Mouse (Mus musculus) embryonic facial prominence, embryonic 10.5 days (tissue): Measurements from ENCODE around the gene Ppp3cb. TPM values are rescaled to one million over a fixed set of nuclear protein-coding genes. Genes with fewer than 3 reads are reported as not detected.

Experiments used
- DNase-seq: peaks from one replicate; pipeline ENCODE4 v3.0.0-alpha.2; 2017; ENCODE audit warnings: low spot score
- H3K27ac ChIP-seq: fragments of 300-500 bp; sonication (generic); replicated peaks from 2 replicates; pipeline ENCODE4 v1.5.1; 2016; ENCODE audit warnings: mild to moderate bottlenecking
- H3K27me3 ChIP-seq: fragments of 300-500 bp; sonication (generic); replicated peaks from 2 replicates; pipeline ENCODE4 v1.6.1; 2016; ENCODE audit warnings: low read depth, mild to moderate bottlenecking; ENCODE audit not compliant: poor library complexity, severe bottlenecking
- H3K36me3 ChIP-seq: fragments of 300-500 bp; sonication (generic); replicated peaks from 2 replicates; pipeline ENCODE4 v1.6.1; 2016; ENCODE audit warnings: mild to moderate bottlenecking, moderate library complexity
- H3K4me1 ChIP-seq: fragments of 300-500 bp; sonication (generic); 2 replicates; pipeline ENCODE4 v1.6.1; 2016
- H3K4me3 ChIP-seq: fragments of 300-500 bp; sonication (generic); 2 replicates; pipeline ENCODE4 v1.5.1; 2016; ENCODE audit warnings: mild to moderate bottlenecking, moderate library complexity
- H3K9me3 ChIP-seq: fragments of 300-500 bp; sonication (generic); 2 replicates; pipeline ENCODE4 v1.6.1; 2016; ENCODE audit warnings: mild to moderate bottlenecking
- WGBS: fragments of 180-500 bp; shearing (Covaris S2); methylation state at CpG from one replicate; pipeline ENCODE4 v1.1.7; 2016; 5-methylcytosine and 5-hydroxymethylcytosine counted together
- polyA plus RNA-seq: library from polyadenylated mRNA; unstranded; fragments of >200 nt; fragmentation: Nextera tagmentation; extraction: Ambion mirVana; gene quantifications from 2 replicates; pipeline ENCODE4 v1.2.1, GENCODE M21; 2016

Gene Ppp3cb
- polyA plus RNA-seq, 1 experiment from 2014 or later = 46.3 TPM

DNA sequence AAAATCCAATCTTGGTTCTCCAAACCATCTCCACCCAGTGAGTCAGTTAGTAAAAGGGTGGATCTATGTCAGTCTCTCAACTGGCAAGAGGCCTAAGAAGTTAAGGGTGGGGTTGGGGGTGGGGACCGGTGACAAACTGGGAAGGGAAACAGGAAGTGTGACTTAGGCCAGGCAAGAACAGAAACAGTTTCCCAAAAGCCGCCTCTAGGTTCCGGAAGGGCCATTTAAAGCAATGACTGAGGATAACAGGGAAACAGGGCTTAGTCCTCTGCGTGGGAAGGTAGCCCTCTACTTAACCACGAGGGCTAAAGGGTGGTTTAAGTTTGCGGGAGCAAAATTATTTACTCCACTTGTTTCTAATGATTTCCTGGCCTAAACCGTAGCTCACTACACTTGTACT, 67.6 kb downstream of the Ppp3cb start:
- Histone ChIP-seq H3K27me3 (no peaks in the 10 kb centered on the region; the same call in 1 of the 2 replicates), H3K4me3 (peak overlapping the region; percentile 81), H3K4me1 (peaks cover 49% of the 10 kb centered on the region), H3K9me3 (no peaks in the 10 kb centered on the region), H3K36me3 (peaks cover 7% of the 10 kb centered on the region), H3K27ac (peak overlapping the region; percentile 78; the same call in 1 of the 2 replicates)
- 12% methylated on average over 7 of the region's 7 CpGs for WGBS
- DNase-seq = peak; percentile 36

DNA sequence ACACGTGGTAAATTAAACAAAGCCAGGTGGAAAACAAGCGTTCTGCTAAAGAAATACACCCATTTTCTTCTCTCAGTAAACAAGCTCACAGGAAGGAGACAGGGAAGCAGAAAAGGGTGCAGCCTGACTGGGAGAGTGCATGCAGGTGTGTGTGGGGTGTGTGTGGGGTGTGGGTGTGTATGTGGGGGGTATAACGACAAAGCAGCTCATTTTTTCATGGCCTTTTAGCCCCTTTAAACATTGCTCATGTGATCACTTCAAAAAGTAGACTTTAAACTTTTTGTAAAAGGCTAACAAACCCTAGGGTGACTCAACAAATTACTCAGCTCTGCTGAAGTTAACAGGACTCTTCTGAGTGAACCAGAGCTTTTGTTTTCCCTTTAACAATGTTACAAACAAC, 68.0 kb downstream of the Ppp3cb start:
- Histone ChIP-seq H3K4me1 (peaks cover 52% of the 10 kb centered on the region), H3K27me3 (no peaks in the 10 kb centered on the region; the same call in 1 of the 2 replicates), H3K4me3 (peak overlapping the region; percentile 81), H3K36me3 (peaks cover 3% of the 10 kb centered on the region), H3K9me3 (no peaks in the 10 kb centered on the region), H3K27ac (peak overlapping the region; percentile 31; the same call in 1 of the 2 replicates)
- DNase-seq = no peak
- 52% methylated on average over 3 of the region's 3 CpGs for WGBS

DNA sequence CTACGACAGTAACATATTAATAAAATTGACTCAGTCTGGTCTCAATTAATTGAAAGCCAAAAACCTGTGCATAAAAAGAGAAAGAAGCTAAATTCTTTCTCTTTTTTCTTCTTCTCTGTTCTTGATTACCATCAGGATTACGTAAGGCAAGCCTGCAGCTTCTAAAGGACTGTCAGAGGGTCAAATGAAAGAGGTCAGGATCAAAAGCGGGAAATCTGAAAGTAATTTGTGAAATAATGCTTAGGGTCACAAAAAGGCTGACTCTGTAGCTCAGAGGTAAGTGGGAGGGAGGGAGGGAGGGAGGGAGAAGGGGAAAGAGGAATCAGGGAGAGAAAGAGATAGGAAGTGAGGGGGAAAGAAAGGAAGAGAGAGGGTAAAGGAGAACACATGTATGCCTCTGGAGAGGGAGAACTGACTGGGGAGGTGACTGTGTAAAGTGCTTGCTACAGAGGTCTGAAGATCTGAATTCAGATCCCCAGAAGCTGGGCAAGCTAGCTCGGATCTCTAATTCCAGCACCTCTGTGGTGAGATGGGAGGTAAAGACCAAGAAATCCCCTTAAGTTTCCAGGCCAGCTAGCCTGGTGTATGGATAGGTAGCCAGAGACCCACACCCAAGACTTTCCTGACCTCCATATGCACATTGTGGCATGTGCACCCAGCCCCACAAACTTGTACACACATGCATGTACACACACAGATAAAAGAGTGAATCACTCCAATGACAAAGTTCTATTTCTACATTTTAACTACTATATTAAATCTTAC, 68.9 kb downstream of the Ppp3cb start:
- WGBS = 29% methylated on average over 4 of the region's 4 CpGs
- no peaks in the 10 kb centered on the region for H3K9me3 ChIP-seq
- H3K27me3 ChIP-seq = no peaks in the 10 kb centered on the region; the same call in 1 of the 2 replicates
- H3K36me3 ChIP-seq = no peaks in the 10 kb centered on the region; the same call in 1 of the 2 replicates
- H3K4me1 ChIP-seq = peaks cover 52% of the 10 kb centered on the region
- no peak overlapping the region for H3K27ac ChIP-seq
- no peak overlapping the region for H3K4me3 ChIP-seq
- DNase-seq = peak; percentile 39

DNA sequence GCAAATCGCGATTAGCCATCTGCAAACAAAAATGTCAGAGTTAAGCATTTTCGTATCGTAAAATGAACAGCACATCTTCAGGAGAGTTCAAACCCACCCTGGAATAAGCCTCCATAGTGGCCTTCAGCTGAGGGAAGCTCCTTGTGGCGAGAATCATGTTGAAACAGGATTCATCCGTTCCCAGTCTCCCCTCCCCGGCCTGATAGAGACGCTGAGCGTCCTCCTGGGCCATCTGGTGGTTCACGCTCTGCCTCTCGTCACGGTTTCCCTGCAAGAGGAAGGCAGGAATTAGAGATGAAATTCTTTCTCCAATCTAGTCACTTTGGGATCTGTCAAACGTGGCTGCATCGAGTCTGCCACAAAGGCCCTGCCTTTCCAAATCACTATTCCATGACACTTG, 86.2 kb downstream of the Ppp3cb start:
- peaks cover 74% of the 10 kb centered on the region for H3K36me3 ChIP-seq
- WGBS = 74% methylated on average over 14 of the region's 14 CpGs

DNA sequence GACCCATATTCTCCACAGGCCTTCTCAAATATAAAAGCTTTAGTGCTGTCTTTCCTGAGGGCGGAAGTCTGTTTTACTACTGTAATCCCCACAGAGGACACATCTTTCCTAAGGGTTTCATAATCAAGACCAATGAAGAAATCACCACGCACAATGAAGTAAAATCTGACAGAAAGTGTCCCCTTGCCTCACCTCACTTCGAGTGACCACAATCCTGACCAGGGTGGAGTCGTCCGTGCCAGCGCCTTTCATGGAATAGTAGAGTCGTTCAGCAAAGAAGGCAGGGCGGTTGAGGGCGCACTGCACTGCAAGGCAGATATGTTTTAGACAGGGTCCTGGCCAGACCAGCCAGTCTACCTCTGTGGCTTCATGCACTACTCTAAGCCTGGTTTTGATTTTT, 88.0 kb downstream of the Ppp3cb start:
- peaks cover 59% of the 10 kb centered on the region for H3K36me3 ChIP-seq

More for the DNA sequence above, 86.2 kb downstream of the Ppp3cb start:
- H3K9me3 ChIP-seq = no peaks in the 10 kb centered on the region
- H3K27ac ChIP-seq = no peak overlapping the region
- H3K4me1 ChIP-seq = no peaks in the 10 kb centered on the region
- DNase-seq = peak; percentile 17
- H3K4me3 ChIP-seq = no peak overlapping the region
- no peaks in the 10 kb centered on the region for H3K27me3 ChIP-seq

DNA sequence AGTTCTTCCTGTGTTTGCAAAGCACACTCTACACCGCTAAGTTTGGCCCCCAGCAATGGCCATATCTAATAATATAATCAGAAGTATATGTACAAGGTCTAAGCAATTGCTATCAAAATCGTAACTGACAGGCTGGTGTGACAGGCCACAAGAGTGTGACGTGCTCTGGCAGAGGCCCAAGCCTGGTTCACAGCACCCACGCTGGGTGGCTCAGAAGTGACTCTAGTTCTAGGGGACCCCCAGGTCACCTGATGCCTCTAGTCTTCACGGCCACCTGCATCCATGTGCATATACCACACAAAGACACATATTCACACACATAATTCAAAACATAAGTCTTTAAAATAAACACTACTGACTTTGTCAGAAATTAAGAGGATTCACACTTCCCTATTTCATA, 93.4 kb downstream of the Ppp3cb start:
- Histone ChIP-seq H3K4me1 (peaks cover 8% of the 10 kb centered on the region), H3K9me3 (no peaks in the 10 kb centered on the region), H3K4me3 (no peak overlapping the region), H3K36me3 (peaks cover 18% of the 10 kb centered on the region), H3K27ac (no peak overlapping the region), H3K27me3 (no peaks in the 10 kb centered on the region)
- WGBS = 91% methylated on average over 5 of the region's 5 CpGs
- no peak for DNase-seq

More for the DNA sequence above, 88.0 kb downstream of the Ppp3cb start:
- no peak for DNase-seq
- H3K9me3 ChIP-seq = no peaks in the 10 kb centered on the region
- H3K4me1 ChIP-seq = no peaks in the 10 kb centered on the region
- no peaks in the 10 kb centered on the region for H3K27me3 ChIP-seq
- 96% methylated on average over 9 of the region's 9 CpGs for WGBS
- H3K4me3 ChIP-seq = no peak overlapping the region
- no peak overlapping the region for H3K27ac ChIP-seq

DNA sequence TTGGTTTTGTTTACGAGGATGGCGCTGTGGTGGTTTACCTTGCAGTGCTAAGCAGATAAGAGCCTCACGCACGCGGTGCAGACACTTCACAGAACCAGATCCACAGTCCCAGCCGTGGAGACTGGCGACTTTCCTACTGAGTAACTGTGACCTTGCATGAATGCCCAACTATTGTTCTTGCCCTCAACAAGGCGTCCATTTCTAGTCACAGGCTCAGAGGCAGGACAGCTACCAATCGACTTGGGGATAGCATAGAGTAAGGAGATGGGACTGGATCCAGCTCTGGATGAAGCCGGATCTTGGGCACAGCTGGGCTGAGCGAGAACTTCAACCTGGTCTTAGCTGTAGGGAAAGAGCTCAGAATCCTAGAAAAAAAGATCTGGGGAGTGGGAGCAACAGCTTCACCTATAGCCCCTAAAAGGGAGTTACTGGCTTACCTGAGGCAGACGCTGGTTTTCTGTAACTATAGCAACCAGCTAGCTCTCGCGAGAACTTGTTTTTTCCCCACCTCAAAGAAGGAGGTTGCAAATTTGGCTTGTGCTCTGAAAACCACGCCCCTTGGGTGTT, 94.5 kb downstream of the Ppp3cb start, which contains the start of gene Cfap70:
TSS of gene Cfap70 (minus strand) at position 462 of the 567 bp plus-strand sequence.
- no peaks in the 10 kb centered on the region for H3K9me3 ChIP-seq
- WGBS = 3% methylated on average over 15 of the region's 15 CpGs
- peak; percentile 75 for DNase-seq
- H3K27me3 ChIP-seq = no peaks in the 10 kb centered on the region
- peak within 1 kb of the TSS; percentile 5; the same call in 1 of the 2 replicates for H3K27ac ChIP-seq
- H3K4me1 ChIP-seq = peaks cover 8% of the 10 kb centered on the region
- H3K4me3 ChIP-seq = peak within 1 kb of the TSS; percentile 55
- peaks cover 11% of the 10 kb centered on the region for H3K36me3 ChIP-seq

DNA sequence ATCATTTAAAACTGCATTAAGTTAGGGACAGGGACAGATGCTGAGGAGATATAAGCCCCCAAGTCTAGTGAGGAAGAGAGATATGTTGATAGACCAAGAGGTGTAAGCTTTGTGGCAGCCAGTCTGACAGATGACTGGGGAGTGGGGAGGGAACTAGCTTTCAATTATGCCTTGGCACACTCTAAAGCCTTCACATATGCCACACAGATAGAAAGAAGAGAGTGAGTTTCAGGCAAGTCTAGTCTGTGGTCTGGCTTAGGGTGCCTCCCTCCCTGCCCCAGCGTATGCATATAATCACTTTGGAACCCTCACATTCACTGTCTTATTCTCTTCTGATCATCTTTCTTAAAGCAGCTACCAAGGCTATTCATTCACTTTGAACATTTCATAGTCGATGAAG, 95.1 kb downstream of the Ppp3cb start:
- Histone ChIP-seq H3K36me3 (peaks cover 6% of the 10 kb centered on the region), H3K27ac (peak overlapping the region; percentile 5; the same call in 1 of the 2 replicates), H3K27me3 (no peaks in the 10 kb centered on the region), H3K4me1 (peaks cover 8% of the 10 kb centered on the region), H3K9me3 (no peaks in the 10 kb centered on the region), H3K4me3 (peak overlapping the region; percentile 55)
- no peak for DNase-seq
- 19% methylated on average over 2 of the region's 2 CpGs for WGBS

Other genes with a start within 250 kb of the Ppp3cb start
- 76.1 and 76.7 TPM in 2 replicates for gene Ecd, start 198.5 kb downstream of the Ppp3cb start, polyA plus RNA-seq
- gene Fam149b, start 198.4 kb downstream of the Ppp3cb start, polyA plus RNA-seq = 42.8 and 45.4 TPM in 2 replicates
- 286 and 298 TPM in 2 replicates for gene Dnajc9, start 157.7 kb downstream of the Ppp3cb start, polyA plus RNA-seq
- gene Mrps16, start 152.9 kb downstream of the Ppp3cb start, polyA plus RNA-seq = 81.2 and 86.5 TPM in 2 replicates
- gene Cfap70, start 94.3 kb downstream of the Ppp3cb start, polyA plus RNA-seq = 0.47 and 1.1 TPM in 2 replicates
- gene Anxa7, start 66.4 kb downstream of the Ppp3cb start, polyA plus RNA-seq = 22.7 and 27.0 TPM in 2 replicates
- 0.67 and 1.3 TPM in 2 replicates for gene Mss51, start 49.7 kb downstream of the Ppp3cb start, polyA plus RNA-seq
- gene Usp54, start 94.5 kb upstream of the Ppp3cb start, polyA plus RNA-seq = 13.4 and 15.2 TPM in 2 replicates
- gene Myoz1, start 110.0 kb upstream of the Ppp3cb start, polyA plus RNA-seq = 0.26 and 0.71 TPM in 2 replicates
- 0.50 and 0.54 TPM in 2 replicates for gene Synpo2l, start 121.8 kb upstream of the Ppp3cb start, polyA plus RNA-seq
- gene Sec24c, start 127.7 kb upstream of the Ppp3cb start, polyA plus RNA-seq = 117 and 120 TPM in 2 replicates
- 20.2 and 20.9 TPM in 2 replicates for gene Fut11, start 148.4 kb upstream of the Ppp3cb start, polyA plus RNA-seq
- gene Chchd1, start 156.4 kb upstream of the Ppp3cb start, polyA plus RNA-seq = 253 and 263 TPM in 2 replicates
- 34.2 and 36.3 TPM in 2 replicates for gene Zswim8, start 161.0 kb upstream of the Ppp3cb start, polyA plus RNA-seq
- 24.4 and 25.6 TPM in 2 replicates for gene Ndst2, start 188.0 kb upstream of the Ppp3cb start, polyA plus RNA-seq
- gene Camk2g, start 247.5 kb upstream of the Ppp3cb start, polyA plus RNA-seq = 43.9 and 50.6 TPM in 2 replicates